ENCODE assay signal across 8 mouse cellular contexts in genomic region chr9:21424631-21425555, GRCm38 (mm10). TPM values are rescaled to one million over a fixed set of nuclear protein-coding genes. Genes with fewer than 3 reads are reported as not detected.
DNase-seq lines count a peak whose midpoint lies in the region; ATAC-seq lines count a peak whose summit lies in the region.

Gene Dnm2, plus strand, starts transcription at chr9:21424908.

- DNase-seq in adipocyte (ENCODE audit: low spot score), result peak; percentile 99
- peak; percentile 98 for DNase-seq in embryo, embryonic 10 days (ENCODE audit: low spot score)
- DNase-seq in gastrocnemius, postnatal 10 days, result peak; percentile 92
- peak; percentile 100 for DNase-seq in induced T-regulatory cell, adult 2 months (ENCODE audit: low read depth)
- peak; percentile 99 to 100 for DNase-seq in left cerebral cortex, adult 9 months (ENCODE audit: low spot score in 2 of 2)
- peak; percentile 93 for DNase-seq in right cerebral cortex, postnatal 14 days
- DNase-seq in urinary bladder, postnatal 36 days (ENCODE audit: low spot score in 2 of 2), result peak; percentile 98 to 99

- peak; percentile 92 for ATAC-seq in megakaryocyte progenitor cell, adult 5-6 weeks (replicated peaks; ENCODE audit: poor library complexity)

RNA-seq across cellular contexts. Expression of gene Dnm2, which starts in this region (rescaled TPM):
- total RNA-seq in gastrocnemius, postnatal 10 days (2021), result 10 to 100 TPM; 52.4 to 64.5 TPM
- 63.4 and 64.5 TPM in 2 replicates for total RNA-seq in megakaryocyte progenitor cell, adult 5-6 weeks (2015)
- total RNA-seq in megakaryocyte progenitor cell, adult 5-6 weeks (2017), result 87.0 and 89.9 TPM in 2 replicates

Comparison
In these comparisons a context has a peak if more than half of its experiments do, and no peak if none do; other contexts are left out.
1. Peak in every context shown above with its lines: DNase-seq and ATAC-seq.